Mouse (Mus musculus) small intestine, adult 2 months (tissue): ENCODE results near the gene Fam92b.

Source experiments
- CTCF ChIP-seq: fragments of 200-500 bp; IDR thresholded peaks from 2 replicates; pipeline ENCODE4 v1.5.1; 2012; ENCODE audit warnings: low read depth, mild to moderate bottlenecking, control low read depth, inconsistent platforms, low read length, moderate library complexity, mixed read lengths; ENCODE audit not compliant: insufficient replicate concordance, insufficient read length; ENCODE audit errors: extremely low read depth
- POLR2A ChIP-seq: fragments of 200-500 bp; IDR thresholded peaks from 2 replicates; pipeline ENCODE4 v1.6.1; 2012; ENCODE audit warnings: low read depth, mild to moderate bottlenecking, control low read depth, inconsistent platforms, low read length, moderate library complexity

GRCm38 (mm10) chr8:120213229-120213628 is 36.0 kb upstream of the Fam92b start:
- TF ChIP-seq CTCF (no peak), POLR2A (no peak)
